Mouse (Mus musculus) left cerebral cortex, adult 11 months (tissue): ENCODE measurements at regions not wholly inside any gene's neighbourhood (a gene's known extent, or its start where the extent isn't known, plus 50 kb on each side); places are given as distances from the start of the nearest gene placed in this dataset.

Source experiments
- DNase-seq: peaks from one replicate; pipeline ENCODE4 v3.0.0; 2022; ENCODE audit warnings: low spot score

DNA sequence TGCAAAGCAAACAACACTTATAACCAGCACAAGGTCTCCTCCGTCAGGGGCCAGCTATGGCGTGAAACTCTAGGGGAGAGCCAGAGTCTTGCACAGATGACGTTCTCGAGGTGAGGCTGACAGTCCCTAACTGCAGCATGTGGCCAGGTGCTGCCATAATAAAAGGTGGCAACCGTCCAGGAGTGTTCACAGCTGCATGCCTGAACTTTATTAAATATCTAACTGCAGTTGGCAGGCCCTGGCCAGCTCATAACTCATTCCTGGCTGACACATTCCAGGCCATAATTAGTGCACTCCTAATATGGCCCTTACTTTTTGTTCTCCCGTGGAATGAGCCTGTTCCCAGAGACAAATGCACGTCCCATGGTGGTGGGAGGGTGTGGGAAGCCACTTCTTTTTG, 169.6 kb downstream of the Gas1 start:
- DNase-seq: no peak

- no peak for DNase-seq
Observed at GRCm38 (mm10) chr13:60007031-60007430, 170.1 kb downstream of the Gas1 start.

GRCm38 (mm10) chr13:60004611-60005010, 172.6 kb downstream of the Gas1 start:
- DNase-seq: no peak

DNA sequence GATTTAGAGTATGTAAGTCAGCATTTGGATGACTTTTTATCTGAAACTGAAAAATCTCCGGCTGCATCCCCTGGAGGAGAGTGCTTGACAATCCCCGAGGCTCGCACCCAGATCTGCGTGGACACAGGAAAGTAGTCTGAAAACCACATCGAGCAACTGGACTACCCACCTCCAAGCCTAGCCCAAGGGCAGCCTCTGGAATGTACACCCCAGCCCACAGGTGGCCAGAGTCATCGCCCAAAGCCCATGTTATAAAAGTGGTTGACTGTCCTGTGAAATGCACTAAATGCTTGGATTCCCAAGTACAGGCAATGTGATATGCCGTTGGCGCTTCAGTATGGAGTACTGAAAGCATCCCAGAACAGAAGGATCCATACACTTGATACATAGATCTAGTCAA, 175.1 kb downstream of the Gas1 start:
- DNase-seq: no peak

DNA sequence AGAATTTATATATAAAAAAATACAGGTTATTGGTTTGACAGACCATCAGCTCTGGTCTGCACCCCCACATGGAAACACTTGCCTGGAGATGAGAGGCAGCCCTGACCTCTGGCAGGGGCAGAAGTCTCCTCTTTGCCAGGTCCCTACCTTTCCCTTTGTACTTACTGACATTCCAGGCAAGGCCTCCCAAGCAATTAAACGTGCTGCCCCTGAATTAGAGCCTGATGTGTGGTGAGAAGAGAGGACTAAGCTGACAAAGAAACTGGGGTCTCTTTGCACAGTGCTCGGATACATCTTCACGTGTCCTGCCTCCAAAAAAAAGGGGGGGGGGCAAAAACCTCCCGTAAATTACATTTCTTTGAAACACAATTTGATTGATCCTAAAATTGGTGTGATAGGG, 175.5 kb downstream of the Gas1 start:
- DNase-seq: no peak

- no peak for DNase-seq
Observed at GRCm38 (mm10) chr13:60000618-60001347, 176.4 kb downstream of the Gas1 start.

DNA sequence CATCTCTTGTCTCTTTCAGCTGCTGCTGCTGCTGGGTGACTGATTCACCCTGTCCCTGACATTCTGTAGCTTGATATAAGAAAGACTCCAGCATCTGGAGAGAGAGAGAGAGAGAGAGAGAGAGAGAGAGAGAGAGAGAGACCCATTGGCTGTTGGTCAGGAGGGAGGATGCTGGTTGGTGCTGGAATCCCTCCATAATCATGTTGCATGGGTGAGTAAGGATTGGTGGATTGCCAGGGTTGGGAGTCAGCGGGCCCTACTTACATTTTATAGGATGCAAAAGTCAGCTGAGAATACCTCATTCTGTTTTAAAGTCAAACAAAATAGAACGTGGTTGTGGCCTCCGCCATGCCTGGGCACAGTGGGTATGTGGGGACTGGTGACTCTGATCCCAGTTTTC, 174.5 kb upstream of the Tut7 start:
- DNase-seq: no peak

- no peak for DNase-seq
Observed at GRCm38 (mm10) chr13:59996146-59996814, 173.3 kb upstream of the Tut7 start.

DNA sequence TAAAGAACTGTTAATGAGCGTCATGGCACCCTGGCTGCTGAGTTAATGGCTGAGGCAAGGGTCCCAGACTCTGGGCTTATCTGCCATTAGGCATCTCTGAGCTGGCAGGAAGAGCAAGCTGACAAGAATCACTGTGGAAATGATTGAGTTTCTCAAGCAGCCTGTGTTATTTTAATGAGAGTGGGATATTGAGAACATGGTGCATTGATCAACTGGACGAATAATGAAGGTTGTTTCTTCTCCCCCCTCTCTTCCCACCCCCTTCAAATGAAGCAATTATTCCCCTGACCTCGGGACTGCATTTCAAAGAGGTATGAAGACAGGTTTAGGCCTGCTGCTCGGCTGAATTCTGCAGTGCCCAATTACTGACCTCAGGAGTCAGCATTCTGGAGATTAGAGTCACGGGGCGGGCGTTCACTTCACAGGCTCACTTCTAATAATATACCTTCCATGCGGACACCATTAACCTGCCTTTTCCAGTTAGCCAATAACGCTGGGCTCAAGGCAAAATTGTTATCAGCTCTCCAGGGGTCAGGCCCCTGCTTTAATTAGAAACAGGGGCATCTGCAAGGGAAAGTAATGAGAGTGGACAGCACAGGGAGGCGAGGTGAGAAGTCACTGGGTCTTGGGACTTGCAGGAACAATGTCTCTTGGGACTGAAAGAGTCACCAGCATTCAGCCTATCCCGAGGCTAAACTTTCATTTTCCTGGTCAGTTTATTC, 170.0 kb upstream of the Tut7 start:
- DNase-seq: no peak

- DNase-seq: no peak
Observed at GRCm38 (mm10) chr13:59992346-59992745, 169.4 kb upstream of the Tut7 start.

- DNase-seq: no peak
Observed at GRCm38 (mm10) chr13:59990402-59991280, 167.7 kb upstream of the Tut7 start.

DNA sequence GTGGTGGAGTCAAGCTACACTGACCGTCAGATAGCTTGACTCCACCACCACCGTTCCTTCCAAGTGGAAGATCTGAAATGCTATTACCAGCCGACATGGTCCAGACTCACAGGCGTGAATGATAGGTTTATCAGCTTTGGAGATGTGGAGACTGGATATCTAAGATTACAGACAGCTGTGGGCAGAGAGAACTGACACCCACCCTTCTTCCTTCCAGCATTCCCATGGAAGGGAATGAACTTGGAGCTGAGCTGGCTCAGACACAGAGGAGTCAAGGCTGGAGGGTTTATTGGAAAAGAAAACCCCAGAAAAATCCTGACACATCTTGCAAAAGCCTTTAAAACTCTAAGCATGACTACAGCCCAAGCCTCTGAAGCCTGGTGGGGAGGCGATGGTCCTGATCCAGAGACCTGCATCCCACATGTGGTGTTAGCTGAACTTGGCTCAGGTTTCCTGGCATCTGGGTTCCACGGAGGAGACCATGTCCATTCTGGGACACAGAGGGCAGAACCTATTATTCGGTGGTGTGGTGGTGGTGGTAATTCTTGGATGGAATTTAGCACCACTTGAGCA, 165.5 kb upstream of the Tut7 start:
- DNase-seq: no peak

GRCm38 (mm10) chr13:59976425-59976824, 153.5 kb upstream of the Tut7 start:
- DNase-seq: no peak

- no peak for DNase-seq
Observed at GRCm38 (mm10) chr13:59972093-59972427, 149.1 kb upstream of the Tut7 start.

GRCm38 (mm10) chr13:59971231-59972092, 148.5 kb upstream of the Tut7 start:
- no peak for DNase-seq

DNA sequence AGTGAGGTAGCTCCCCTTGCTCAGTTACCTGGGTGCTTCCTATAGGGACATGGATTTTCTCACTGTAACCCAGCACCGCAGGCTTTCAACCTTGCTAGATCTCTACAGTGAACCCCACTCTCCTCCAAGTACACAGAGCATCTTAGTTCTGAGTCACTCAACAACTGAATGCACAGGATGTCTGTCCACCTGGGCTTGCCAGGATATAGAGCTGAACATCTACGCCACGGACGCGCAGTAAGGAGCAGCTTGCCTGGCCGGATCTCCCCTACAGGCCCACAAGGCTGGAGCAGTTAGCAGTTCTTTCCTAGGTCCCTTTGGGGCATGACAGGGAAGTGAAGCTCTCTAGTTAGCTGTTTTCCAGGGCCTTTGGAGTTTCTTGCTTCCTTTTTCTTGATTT, 147.5 kb upstream of the Tut7 start:
- DNase-seq: no peak

DNA sequence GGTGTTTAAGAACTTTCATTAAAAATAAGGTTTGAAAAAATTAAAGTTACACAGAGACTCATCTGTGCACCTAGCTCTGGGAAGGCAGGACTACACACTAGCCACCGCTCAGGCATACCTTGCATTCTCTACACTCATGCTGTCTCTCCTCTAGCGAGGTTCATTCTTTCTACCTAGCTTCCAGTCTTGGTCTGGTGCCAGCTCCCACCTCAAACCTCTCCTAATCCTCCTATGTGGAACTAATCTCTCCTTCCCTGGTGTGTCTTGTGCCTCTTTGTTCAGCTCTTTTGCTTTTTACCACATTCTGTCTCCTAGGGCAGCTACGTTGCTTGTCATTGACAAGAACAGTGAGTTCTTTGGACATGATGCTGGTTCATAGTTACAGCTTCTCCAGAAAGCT, 146.5 kb upstream of the Tut7 start:
- no peak for DNase-seq

DNA sequence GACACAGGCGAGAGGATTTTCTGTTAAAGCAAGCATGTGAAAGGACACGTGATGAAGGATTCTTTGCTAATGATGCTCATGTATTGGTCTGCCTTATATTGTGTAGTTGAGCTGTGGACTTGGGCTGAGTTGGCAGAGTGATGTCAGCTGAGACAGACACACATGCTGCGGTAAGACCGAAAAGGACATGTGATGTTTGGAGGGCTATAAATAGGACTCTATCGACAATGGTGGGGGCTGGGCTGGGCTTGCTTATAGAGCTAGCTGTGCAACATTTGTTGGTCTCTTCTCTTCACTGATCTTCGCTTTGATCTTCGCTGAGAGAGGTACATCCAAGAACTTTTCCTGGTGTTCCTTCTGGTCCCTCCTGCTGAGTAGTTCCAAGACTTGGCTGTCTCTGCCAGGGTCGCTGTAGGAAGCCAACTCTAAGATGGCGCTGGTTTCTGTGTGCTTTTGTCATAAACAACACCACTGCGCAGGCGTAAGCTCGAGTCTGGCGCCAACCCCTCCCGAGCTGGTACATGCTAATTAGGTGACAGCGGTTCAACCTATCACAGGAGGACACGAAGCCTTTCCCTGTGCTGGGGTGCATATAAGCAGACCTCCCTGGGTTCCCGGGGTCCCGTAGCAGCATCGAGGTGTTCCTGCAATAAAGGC, 145.8 kb upstream of the Tut7 start:
- DNase-seq: no peak

GRCm38 (mm10) chr13:59966535-59967255, 143.7 kb upstream of the Tut7 start:
- no peak for DNase-seq

DNA sequence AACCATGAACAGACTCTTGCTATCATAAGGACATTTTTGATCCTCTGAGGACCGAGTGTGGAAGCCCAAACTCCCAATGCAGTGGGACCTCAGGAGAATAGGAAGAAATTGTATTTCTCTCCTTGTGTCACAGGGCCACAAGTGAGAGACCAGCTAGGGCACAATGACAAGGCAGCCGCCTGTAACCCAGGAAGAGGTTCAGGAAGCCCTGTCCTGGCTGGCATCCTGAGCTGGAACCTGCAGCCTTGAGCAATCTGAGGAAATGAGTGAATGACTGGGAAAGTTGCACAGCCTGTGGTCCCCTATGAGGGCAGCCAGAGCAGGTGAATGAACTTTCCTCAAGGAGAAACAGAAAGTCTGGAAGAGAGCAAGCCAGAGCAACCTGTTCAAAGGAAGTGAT, 142.0 kb upstream of the Tut7 start:
- no peak for DNase-seq
